Mouse (Mus musculus): ENCODE measurements at regions not wholly inside any gene's neighbourhood (a gene's known extent, or its start where the extent isn't known, plus 50 kb on each side); places are given as distances from the start of the nearest gene placed in this dataset.

DNA sequence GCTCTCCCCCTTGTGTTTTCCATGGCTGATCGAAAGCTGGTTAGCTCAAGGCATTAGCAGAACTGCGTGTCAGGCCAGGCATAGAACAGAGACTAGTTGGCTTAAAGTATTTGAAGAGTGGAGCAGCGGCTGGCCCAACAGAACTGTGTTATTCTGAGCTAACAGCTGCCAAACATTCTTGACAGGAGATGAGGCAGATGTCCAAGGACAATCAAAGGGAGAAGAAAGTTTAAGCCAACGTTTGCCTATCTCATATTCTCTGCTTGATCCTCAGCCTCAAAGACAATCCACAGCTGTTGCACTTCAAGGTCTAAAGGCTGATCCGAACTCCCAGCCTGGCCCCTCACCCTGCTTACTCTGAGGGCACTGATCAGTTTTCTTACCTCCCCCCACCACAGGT, 401.2 kb upstream of the Nr2f2 start:
- no peak for DNase-seq (ENCODE audit: low spot score in 2 of 2)

- no peak for DNase-seq (ENCODE audit: low spot score in 2 of 2)
Measured at GRCm38 (mm10) chr7:70756676-70757075, 390.1 kb upstream of the Nr2f2 start.

- DNase-seq (ENCODE audit: low spot score in 2 of 2) = no peak
Measured at GRCm38 (mm10) chr7:70754826-70755225, 388.3 kb upstream of the Nr2f2 start.

- DNase-seq (ENCODE audit: low spot score in 2 of 2) = no peak
Measured at GRCm38 (mm10) chr7:70752802-70753218, 386.3 kb upstream of the Nr2f2 start.

GRCm38 (mm10) chr7:70748884-70749283, 382.3 kb upstream of the Nr2f2 start:
- DNase-seq (ENCODE audit: low spot score in 2 of 2) = no peak

- DNase-seq (ENCODE audit: low spot score in 2 of 2) = no peak
Measured at GRCm38 (mm10) chr7:70748345-70748744, 381.8 kb upstream of the Nr2f2 start.

- DNase-seq (ENCODE audit: low spot score in 2 of 2) = no peak
Measured at GRCm38 (mm10) chr7:70744296-70744695, 377.8 kb upstream of the Nr2f2 start.

- DNase-seq (ENCODE audit: low spot score in 2 of 2) = no peak
Measured at GRCm38 (mm10) chr7:70735591-70735990, 369.1 kb upstream of the Nr2f2 start.

GRCm38 (mm10) chr7:70733501-70733900, 367.0 kb upstream of the Nr2f2 start:
- DNase-seq (ENCODE audit: low spot score in 2 of 2) = no peak

- DNase-seq (ENCODE audit: low spot score in 2 of 2) = no peak
Measured at GRCm38 (mm10) chr7:70729896-70730295, 363.4 kb upstream of the Nr2f2 start.

DNA sequence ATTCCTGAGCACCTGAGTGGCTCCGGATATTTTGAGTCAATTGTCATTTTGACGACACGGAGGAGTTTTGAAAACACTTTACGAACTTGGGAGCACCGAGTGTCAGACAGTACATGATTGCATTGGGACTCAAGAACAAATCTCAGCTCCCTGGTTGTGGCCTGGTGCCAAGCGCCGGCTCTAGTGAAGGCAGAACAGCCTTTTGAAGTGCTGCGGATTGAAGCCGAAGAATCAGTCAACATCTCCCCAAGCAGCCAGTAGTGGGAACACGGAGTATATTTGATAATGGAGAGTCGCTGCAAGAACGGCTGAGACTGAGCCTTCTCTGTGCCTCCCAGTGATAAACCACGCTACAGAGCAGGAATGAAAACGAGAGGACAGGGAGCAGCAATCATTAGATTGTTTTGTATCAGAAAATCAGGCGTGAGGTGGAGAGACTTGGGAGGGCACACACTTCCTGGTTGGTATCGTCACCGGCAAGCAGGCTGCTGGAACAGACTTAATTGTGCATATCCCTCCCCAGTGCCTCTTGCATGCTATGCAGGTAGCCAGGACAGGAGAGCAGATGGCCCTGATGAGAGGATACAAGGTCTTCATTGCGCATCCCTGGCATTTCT, 351.7 kb upstream of the Nr2f2 start:
- DNase-seq (ENCODE audit: low spot score in 2 of 2) = no peak

GRCm38 (mm10) chr7:70717608-70718007, 351.1 kb upstream of the Nr2f2 start:
- DNase-seq (ENCODE audit: low spot score in 2 of 2) = no peak

- DNase-seq (ENCODE audit: low spot score in 2 of 2) = no peak
Measured at GRCm38 (mm10) chr7:70716811-70717458, 350.4 kb upstream of the Nr2f2 start.

- peak; percentile 76 to 81 for DNase-seq (ENCODE audit: low spot score in 2 of 2)
Measured at GRCm38 (mm10) chr7:70712141-70712540, 345.6 kb upstream of the Nr2f2 start.

DNA sequence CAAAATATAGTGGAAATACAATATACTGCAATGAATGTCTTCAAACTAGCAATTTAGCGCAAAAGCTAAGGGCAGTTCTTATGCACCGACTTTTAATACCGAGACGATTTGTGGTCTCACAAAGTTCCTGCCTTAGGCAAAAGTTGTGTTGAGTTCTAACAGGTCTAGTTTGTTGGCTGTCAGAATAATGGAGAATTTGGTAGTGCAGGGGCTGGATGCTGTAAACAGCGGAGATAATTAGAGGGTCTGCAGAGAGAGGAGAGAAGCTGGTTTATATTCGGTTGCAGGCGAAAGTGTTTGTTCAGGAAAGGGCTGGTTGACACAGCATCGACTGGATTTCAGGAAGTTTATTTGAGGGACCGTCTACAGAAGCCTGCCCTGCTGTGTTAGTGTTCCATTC, 339.7 kb upstream of the Nr2f2 start:
- no peak for DNase-seq (ENCODE audit: low spot score in 2 of 2)

- no peak for DNase-seq (ENCODE audit: low spot score in 2 of 2)
Measured at GRCm38 (mm10) chr7:70703784-70704183, 337.2 kb upstream of the Nr2f2 start.

DNA sequence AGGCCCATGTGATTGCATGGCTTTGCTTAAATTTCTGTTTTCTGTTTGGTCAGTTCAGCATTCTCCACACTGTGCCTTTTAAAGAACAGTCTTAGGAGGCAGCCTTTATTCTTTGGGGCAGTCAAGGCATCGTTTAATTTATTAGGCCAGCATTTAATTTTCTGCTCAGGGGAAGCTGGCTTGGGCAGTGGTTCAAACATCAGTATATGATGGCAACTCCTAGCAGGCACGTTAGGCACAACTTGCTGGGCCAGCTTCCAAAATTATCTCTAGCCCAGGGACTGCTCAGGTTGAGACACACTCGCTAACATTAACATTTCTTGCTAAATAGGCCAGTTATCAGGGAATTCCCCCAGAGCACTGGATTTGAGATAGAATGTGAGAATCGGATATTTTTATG, 333.9 kb upstream of the Nr2f2 start:
- DNase-seq (ENCODE audit: low spot score in 2 of 2) = no peak

DNA sequence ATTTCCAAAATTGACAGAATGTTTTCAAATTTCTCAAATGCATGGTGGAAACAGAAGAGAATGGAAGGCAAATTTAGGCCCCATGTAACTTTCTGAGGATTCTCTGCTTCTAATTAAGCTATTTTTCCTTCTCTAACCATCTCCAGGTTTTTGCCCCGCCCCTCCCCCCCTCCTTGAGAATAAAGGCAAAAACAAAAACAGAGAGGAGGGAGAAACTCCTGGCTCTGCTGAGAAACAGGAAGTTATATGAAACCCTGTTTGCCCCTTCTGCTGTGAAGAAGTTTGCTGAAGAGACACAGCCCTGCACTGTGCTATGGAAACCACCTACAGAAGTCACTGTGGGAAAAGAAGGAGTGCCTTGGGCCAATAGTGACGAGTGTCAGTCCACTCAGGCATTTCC, 332.9 kb upstream of the Nr2f2 start:
- DNase-seq (ENCODE audit: low spot score in 2 of 2) = no peak

GRCm38 (mm10) chr7:70698986-70699385, 332.5 kb upstream of the Nr2f2 start:
- no peak for DNase-seq (ENCODE audit: low spot score in 2 of 2)

DNA sequence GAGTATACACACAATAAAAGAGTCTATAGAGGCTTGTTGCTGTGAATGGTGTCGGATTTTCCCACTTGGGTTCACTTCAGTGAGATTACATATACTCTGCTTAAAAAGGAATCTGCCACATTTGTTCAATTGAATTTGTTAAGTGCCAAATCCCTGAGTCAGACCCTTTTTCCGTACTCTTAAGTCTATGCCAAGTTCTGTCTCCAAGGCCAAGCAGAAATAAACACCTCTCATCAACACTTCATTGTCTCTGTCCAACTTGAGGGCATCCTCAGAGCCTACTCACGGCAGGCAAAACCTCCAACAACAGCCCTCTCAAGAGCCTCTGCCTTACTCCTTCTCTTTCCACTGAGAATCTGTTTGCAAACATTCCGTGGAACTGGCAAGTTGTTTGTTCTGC, 325.6 kb upstream of the Nr2f2 start:
- no peak for DNase-seq (ENCODE audit: low spot score in 2 of 2)

- no peak for DNase-seq (ENCODE audit: low spot score in 2 of 2)
Measured at GRCm38 (mm10) chr7:70690845-70691244, 324.3 kb upstream of the Nr2f2 start.

GRCm38 (mm10) chr7:70669065-70669464, 302.5 kb upstream of the Nr2f2 start:
- DNase-seq (ENCODE audit: low spot score in 2 of 2) = no peak

GRCm38 (mm10) chr7:70660162-70660561, 293.6 kb upstream of the Nr2f2 start:
- DNase-seq (ENCODE audit: low spot score in 2 of 2) = peak in 1 of 2 experiments; percentile 1

Data from right cerebral cortex, postnatal 36 days (tissue).